Mouse (Mus musculus): Measurements from ENCODE around the gene Ppp1r3c. TPM values are rescaled to one million over a fixed set of nuclear protein-coding genes. Genes with fewer than 3 reads are reported as not detected.
A peak's percentile ranks its signal among the peaks of the same experiment; 100 is the strongest.

The Ppp1r3c gene
- total RNA-seq, 4 experiments from 2014 or later, result 82.2 to 179 (median 102) TPM

- no peak for DNase-seq (ENCODE audit: low spot score)
Measured at GRCm38 (mm10) chr19:36716221-36716620, 20.2 kb downstream of the Ppp1r3c start.

- DNase-seq (ENCODE audit: low spot score), result no peak
Measured at GRCm38 (mm10) chr19:36715591-36715990, 20.9 kb downstream of the Ppp1r3c start.

GRCm38 (mm10) chr19:36714492-36714891, 22.0 kb downstream of the Ppp1r3c start:
- DNase-seq (ENCODE audit: low spot score), result no peak

GRCm38 (mm10) chr19:36713092-36713491, 23.4 kb downstream of the Ppp1r3c start:
- no peak for DNase-seq (ENCODE audit: low spot score)

- DNase-seq (ENCODE audit: low spot score), result no peak
Measured at GRCm38 (mm10) chr19:36706195-36706594, 30.3 kb downstream of the Ppp1r3c start.

- no peak for DNase-seq (ENCODE audit: low spot score)
Measured at GRCm38 (mm10) chr19:36705286-36706146, 30.9 kb downstream of the Ppp1r3c start.

- DNase-seq (ENCODE audit: low spot score), result no peak
Measured at GRCm38 (mm10) chr19:36704763-36705162, 31.7 kb downstream of the Ppp1r3c start.

- no peak for DNase-seq (ENCODE audit: low spot score)
Measured at GRCm38 (mm10) chr19:36701809-36702622, 34.4 kb downstream of the Ppp1r3c start.

- DNase-seq (ENCODE audit: low spot score), result no peak
Measured at GRCm38 (mm10) chr19:36701366-36701765, 35.1 kb downstream of the Ppp1r3c start.

GRCm38 (mm10) chr19:36700937-36701336, 35.5 kb downstream of the Ppp1r3c start:
- DNase-seq (ENCODE audit: low spot score), result no peak

GRCm38 (mm10) chr19:36699151-36699550, 37.3 kb downstream of the Ppp1r3c start:
- DNase-seq (ENCODE audit: low spot score), result no peak

- DNase-seq (ENCODE audit: low spot score), result no peak
Measured at GRCm38 (mm10) chr19:36698200-36698599, 38.3 kb downstream of the Ppp1r3c start.

GRCm38 (mm10) chr19:36696601-36697122, 39.8 kb downstream of the Ppp1r3c start:
- DNase-seq (ENCODE audit: low spot score), result no peak

GRCm38 (mm10) chr19:36693530-36693929, 42.9 kb downstream of the Ppp1r3c start:
- no peak for DNase-seq (ENCODE audit: low spot score)

GRCm38 (mm10) chr19:36691941-36692340, 44.5 kb downstream of the Ppp1r3c start:
- DNase-seq (ENCODE audit: low spot score), result no peak

GRCm38 (mm10) chr19:36691245-36691644, 45.2 kb downstream of the Ppp1r3c start:
- no peak for DNase-seq (ENCODE audit: low spot score)

- DNase-seq (ENCODE audit: low spot score), result peak; percentile 61
Measured at GRCm38 (mm10) chr19:36689205-36689604, 47.2 kb downstream of the Ppp1r3c start.

GRCm38 (mm10) chr19:36687843-36688637, 48.4 kb downstream of the Ppp1r3c start:
- DNase-seq (ENCODE audit: low spot score), result peak; percentile 86

GRCm38 (mm10) chr19:36687044-36687443, 49.4 kb downstream of the Ppp1r3c start:
- DNase-seq (ENCODE audit: low spot score), result no peak

- no peak for DNase-seq (ENCODE audit: low spot score)
Measured at GRCm38 (mm10) chr19:36686016-36686415, 50.4 kb downstream of the Ppp1r3c start.

GRCm38 (mm10) chr19:36682560-36682959, 53.9 kb downstream of the Ppp1r3c start:
- DNase-seq (ENCODE audit: low spot score), result peak; percentile 64

Measured in heart, adult 8-10 months (tissue).